Mouse (Mus musculus) adrenal gland (tissue): ENCODE data around the gene Ifi211.
"Not testable (repeated sequence)": the region's sequence is repeated elsewhere in the genome, so short reads cannot be mapped to it uniquely, and the experiment has no call there.

ENCODE experiments used
- intact Hi-C: fragments of 180-260 bp; cut with DNase I; formaldehyde crosslinking; loops from one replicate; pipeline ENCODE4 v1.15.1; 2025
- long read RNA-seq, 2 experiments: library from polyadenylated mRNA; unstranded; transcript quantifications; one replicate each; pipeline ENCODE4 v2.0.0; 2020; ENCODE audit warnings: borderline replicate concordance in 1 of 2; ENCODE audit not compliant: insufficient replicate concordance in 1 of 2

The Ifi211 gene
- long read RNA-seq, experiment 1, transcript Ifi211-201 (7 exons, 1,785 nt) = major isoform, 5 of 7 reads
- long read RNA-seq, experiment 1, partial matches to known transcripts = 1 of 7 reads
- long read RNA-seq, experiment 1, other reads (novel, unspliced or antisense) = 1 of 7 reads
- long read RNA-seq, experiment 2, partial matches to known transcripts = 3 of 6 reads
- long read RNA-seq, experiment 2, other reads (novel, unspliced or antisense) = 0 of 6 reads

DNA sequence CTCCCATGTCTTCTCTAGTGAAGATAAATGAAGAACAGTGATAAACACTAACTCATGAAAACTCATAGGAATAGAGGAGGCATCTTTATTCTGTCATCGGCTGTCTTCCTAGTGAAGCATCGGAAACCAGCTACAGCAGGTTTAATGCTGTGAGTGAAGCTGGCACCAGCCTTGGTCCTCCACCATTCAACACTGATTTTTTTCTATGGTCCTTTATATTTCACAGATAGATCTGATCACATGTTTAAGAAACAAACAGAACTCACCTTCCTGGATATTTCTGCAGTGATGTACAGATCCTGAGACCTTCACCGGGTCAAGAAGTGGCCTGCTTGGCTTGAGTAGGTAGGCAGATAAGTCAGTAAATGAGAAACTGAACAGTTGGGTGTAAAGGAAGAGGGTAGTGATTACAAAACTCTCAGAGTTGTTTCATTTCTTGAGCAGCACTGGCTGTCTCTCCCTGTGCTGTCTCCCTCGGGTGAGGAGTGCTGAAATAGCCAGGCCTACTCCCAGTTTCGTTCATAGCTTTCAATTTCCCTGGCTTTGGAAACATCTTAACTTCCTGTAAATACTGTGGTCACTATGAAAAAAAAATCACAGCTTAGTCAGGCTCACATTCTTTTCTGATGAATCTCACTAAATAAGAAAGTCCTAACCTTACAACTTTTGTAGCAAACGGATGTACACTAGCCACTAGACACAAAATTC, at the start of gene Ifi211:
Ifi211 (minus strand) TSS at position 499 of the 708 bp plus-strand sequence.
- intact Hi-C loops = not testable (repeated sequence)

GRCm38 (mm10) chr1:173961491-173961890, 48.6 kb upstream of the Ifi211 start:
- intact Hi-C loops = not testable (repeated sequence)

GRCm38 (mm10) chr1:173959998-173960397, 47.2 kb upstream of the Ifi211 start:
- intact Hi-C loops = not testable (repeated sequence)

- intact Hi-C loops = not testable (repeated sequence)
Observed at GRCm38 (mm10) chr1:173955839-173956527, 43.1 kb upstream of the Ifi211 start.

DNA sequence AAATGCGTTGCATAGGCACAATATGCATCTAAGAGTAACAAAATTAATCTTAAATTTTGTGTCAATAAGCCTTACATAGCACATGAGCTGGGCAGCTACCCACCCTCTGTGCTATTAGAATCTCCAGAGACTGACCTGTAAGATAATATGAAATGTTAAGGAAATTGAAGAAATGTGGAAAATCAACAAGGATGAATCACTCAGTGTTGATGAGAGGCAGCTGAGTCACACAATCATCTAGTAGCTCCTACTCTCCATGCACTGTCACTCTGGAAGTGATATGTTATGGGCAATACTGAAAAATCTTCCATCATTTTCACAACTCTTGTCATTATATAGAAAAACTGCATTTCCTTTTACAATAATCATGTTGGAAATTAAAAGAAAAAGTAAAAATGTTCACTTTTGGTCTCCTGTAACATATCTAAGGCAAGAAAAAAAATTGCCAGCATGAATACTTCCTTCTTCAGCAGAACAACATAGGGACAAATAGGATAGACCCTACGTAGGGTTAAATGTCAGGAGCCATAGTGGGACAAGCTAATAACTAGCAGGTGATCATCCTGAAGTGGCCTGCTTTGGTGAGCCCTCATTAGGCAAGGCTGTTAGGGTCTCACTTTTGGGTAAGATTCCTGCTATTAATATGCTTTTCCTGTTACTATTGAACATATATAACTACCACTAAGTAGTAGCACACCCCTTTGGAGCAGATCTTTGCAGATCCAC, 42.4 kb upstream of the Ifi211 start:
- intact Hi-C loops = no loop called here

- intact Hi-C loops = no loop called here
Observed at GRCm38 (mm10) chr1:173953563-173953962, 40.7 kb upstream of the Ifi211 start.

GRCm38 (mm10) chr1:173949044-173949443, 36.2 kb upstream of the Ifi211 start:
- intact Hi-C loops = not testable (repeated sequence)

- intact Hi-C loops = not testable (repeated sequence)
Observed at GRCm38 (mm10) chr1:173942780-173943066, 29.9 kb upstream of the Ifi211 start.

- intact Hi-C loops = not testable (repeated sequence)
Observed at GRCm38 (mm10) chr1:173941924-173942779, 29.3 kb upstream of the Ifi211 start, which contains the start of the genes Mndal and Ifi203. Gene Mndal (minus strand): TSS chr1:173942491. Gene Ifi203 (minus strand): TSS chr1:173942672.

DNA sequence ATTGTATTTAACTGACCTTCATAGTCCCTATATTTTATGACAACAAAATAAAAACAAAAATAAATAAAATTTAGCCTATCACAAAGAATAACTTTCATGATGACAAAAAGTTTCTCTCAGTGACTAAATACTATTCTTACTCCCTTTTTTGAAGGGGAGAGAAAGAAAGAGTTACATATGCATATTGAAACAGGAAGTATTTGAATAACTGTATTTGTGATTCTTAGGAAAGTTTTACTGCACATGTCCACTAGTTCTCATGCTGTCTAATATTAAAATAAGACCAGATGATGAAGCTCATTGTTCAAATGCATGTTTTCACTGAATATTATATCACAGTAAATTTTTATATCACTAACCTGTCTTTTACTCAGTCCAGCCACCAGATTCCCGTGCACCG, 28.7 kb upstream of the Ifi211 start:
- intact Hi-C loops = not testable (repeated sequence)

DNA sequence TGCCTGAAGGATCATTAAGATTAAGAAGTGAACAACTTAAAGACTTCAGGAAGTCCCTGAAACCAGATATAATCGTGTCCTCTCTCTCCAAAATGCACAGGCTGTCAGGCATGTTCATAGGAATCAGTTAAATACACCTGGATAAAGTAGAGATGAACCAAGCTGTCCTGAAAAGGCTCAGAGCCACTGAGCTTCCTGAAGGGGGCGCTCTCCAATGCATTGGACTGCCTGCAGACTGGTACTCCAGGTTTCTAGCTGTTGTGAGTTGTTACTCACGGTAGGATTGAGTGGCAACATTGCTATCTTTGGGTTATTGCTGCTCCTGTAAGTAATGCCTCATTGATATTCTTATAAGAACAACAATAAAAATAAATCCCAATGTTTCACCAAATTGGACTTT, 6.4 kb upstream of the Ifi211 start:
- intact Hi-C loops = not testable (repeated sequence)

GRCm38 (mm10) chr1:173914559-173914958, 1.7 kb upstream of the Ifi211 start:
- intact Hi-C loops = no loop called here

DNA sequence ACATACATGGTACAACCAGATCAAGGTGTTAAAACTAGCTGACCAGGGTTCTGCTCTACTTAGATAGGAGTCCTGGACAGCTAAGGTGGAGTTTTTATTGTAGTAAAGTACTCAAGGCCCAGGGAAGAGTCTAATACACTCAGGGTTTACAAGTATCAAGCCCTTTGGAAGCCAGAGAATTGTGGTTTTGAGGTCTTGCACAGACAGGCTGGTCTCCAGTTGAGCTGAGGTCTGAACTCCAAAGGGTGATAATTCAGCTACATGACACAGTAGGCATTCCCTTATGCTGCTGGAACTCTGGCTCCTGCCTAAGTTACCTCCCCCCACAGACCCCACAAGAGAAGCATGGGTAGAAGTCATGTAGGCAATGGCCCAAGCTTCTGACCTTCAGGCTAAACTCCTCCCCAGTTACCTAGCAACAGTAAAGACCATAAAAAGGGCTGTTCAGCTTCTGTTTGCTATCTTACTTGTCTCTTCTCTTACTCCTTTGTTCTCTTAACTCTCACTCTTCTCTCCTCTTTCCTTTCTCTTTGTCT, 478 bp upstream of the Ifi211 start:
- intact Hi-C loops = not testable (repeated sequence)

DNA sequence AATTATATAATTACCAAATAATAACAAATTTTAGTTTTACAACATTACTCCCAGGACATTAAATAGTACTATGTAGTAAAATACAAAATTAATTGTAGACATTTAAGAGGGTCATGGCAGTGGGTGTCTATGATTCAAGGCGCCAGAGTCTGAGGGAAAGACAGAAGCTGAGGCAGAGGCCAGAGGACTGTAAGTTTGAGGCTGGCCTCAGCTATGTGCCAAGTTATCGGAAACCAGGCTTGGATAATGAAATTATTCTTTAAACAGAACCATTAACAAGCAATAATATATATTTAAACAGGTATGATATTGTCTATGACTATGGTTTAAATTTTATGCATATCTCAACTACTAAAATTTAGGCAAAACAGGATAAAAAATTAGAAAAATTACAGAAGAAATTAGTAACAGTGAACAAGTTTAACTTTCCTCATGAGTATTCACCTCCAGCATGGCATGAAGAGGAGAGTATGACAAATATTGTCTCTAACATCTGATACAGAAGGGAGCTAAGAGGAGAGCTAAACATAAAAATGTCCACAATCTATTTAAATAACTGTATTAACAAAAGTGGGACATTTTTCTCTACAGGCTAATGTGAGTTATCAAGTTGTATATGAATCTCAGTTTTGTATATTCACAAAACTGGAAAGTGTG, 910 bp downstream of the Ifi211 start:
- intact Hi-C loops = no loop called here

DNA sequence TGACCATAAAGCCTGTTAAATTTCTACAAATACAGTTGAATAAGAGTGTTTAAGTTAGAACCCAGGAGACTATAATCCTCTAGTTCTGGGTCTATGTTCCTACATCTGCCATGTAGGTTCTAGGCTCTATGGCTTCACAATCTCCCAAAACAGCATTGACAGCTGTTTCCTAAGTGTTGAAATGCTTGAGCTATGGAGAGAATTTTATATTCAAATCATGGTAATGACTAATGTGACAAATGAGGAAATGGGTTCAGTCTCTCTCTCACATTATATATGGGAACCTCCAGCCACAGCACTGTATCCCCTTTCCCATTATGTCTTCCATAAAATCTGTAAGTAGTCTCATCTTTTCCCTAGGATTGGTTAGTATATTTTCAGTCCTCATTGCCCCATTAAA, 4.5 kb downstream of the Ifi211 start:
- intact Hi-C loops = not testable (repeated sequence)

DNA sequence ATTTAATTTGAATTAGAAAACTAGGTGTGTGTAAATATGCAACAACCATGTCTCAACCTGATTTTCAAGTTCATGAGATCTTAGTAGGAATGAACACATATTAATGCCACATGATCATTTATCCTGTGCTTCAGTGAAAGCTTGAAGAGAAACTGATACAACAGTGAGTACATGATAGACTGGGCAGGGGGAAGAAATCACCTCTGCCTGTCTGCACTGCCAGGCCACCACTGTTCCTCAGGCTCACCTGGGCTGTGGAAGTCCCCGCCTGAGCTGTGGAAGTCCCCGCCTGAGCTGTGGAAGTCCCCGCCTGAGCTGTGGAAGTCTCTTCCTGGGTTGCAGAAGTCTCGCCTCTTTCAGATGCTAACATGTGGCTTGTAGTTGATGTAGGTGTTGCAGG, 7.0 kb downstream of the Ifi211 start:
- intact Hi-C loops = not testable (repeated sequence)

GRCm38 (mm10) chr1:173889741-173890140, 23.1 kb downstream of the Ifi211 start:
- intact Hi-C loops = not testable (repeated sequence)

DNA sequence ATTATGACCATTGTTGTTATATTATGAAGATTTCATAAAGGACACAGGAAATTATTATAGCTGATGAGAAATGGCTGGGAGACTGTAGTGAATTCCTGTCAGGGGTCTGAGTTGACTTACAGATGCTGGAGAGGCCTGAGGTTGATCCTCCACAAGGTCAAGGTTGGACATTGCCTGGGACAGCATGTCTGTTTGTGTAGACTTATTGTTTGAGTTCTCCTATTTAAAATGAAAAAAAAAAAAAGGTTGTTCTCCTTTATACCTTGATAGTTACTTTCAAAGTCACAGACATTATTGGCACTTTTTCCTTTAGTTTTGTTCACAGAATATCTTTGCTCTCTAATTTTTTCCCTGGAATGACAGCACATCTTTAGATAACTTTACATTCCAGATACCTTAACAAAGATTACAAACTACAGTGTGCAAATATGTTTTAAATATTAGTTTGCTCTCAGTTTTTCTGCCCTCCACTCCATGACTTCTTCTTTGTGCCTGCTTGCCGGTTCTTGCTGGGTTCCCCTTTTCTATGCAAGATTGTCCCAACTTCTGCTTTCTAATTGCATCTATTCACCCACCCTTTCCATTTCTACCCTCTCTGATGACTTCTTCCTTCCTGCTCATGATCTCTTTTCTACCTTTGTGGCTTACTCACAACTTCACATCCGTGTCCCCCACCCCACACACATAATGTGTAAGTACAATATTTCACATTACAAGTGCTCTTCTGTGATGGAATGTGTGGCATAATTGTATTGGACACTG, 25.6 kb downstream of the Ifi211 start:
- intact Hi-C loops = not testable (repeated sequence)

DNA sequence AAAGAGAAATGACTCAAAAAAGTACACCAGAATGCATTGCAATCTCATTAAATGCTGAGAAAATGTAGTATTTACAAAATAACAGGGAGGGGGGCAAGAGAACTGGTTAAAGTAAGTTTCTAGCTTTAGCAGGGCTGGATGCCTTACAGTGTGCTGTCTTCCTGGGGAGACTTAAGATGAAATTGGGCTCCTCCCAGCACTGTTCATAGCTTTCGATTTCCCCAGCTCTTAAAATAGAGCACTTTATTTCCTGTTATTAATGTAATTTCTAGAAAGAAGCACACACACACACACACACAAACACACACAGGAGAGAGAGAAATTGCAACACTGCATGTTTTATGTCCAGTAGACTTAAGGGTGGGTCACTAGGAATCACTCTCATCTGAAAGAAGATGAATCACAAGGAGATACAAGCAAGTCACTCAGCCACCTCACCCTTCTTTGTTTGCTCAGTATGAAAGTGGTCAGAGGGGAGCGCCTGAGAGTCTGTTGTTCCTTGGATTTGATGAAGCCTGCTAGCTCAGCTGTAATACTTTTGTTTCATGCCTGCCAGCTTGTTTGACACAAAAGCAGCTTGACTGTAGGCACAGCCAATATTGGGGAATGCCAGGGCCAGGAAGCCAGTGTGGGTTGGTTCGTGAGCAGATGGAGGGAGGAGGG, 32.7 kb downstream of the Ifi211 start:
- intact Hi-C loops = not testable (repeated sequence)
